Mouse (Mus musculus) cerebellum, adult 2 months (tissue): Measurements from ENCODE around the gene Abhd17c. TPM values are rescaled to one million over a fixed set of nuclear protein-coding genes. Genes with fewer than 3 reads are reported as not detected.

Experiments
- DNase-seq, 2 experiments: peaks; one replicate each; pipeline ENCODE4 v3.0.0; 2021
- H3K27ac ChIP-seq: fragments of 200-500 bp; 2 replicates; pipeline ENCODE4 v1.5.1; 2012; ENCODE audit warnings: low read length, control low read depth, inconsistent platforms; ENCODE audit not compliant: insufficient read depth
- H3K27me3 ChIP-seq: fragments of 200-500 bp; 2 replicates; pipeline ENCODE4 v1.6.1; 2012; ENCODE audit warnings: inconsistent platforms, mild to moderate bottlenecking, low read length, moderate library complexity; ENCODE audit not compliant: control insufficient read depth, insufficient read depth
- H3K4me1 ChIP-seq: fragments of 200-500 bp; 2 replicates; pipeline ENCODE4 v1.6.1; 2011; ENCODE audit warnings: low read length; ENCODE audit not compliant: control insufficient read depth, insufficient read depth
- H3K4me3 ChIP-seq: fragments of 200-500 bp; replicated peaks from 2 replicates; pipeline ENCODE3; 2011; ENCODE audit warnings: mild to moderate bottlenecking, low read depth, low read length, control low read depth; ENCODE audit not compliant: insufficient read depth
- CTCF ChIP-seq: fragments of 200-500 bp; IDR thresholded peaks from 2 replicates; pipeline ENCODE4 v1.5.1; 2011; ENCODE audit warnings: low read depth, mild to moderate bottlenecking, control low read depth, low read length, moderate library complexity, borderline replicate concordance; ENCODE audit not compliant: insufficient read depth
- POLR2A ChIP-seq: fragments of 200-500 bp; IDR thresholded peaks from 2 replicates; pipeline ENCODE4 v1.6.1; 2011; ENCODE audit warnings: low read length, control low read depth, borderline replicate concordance; ENCODE audit not compliant: insufficient read depth
- WGBS: fragments of 180-500 bp; shearing (Covaris S2); methylation state at CpG from one replicate; pipeline ENCODE4 v1.1.7; 2018; 5-methylcytosine and 5-hydroxymethylcytosine counted together
- polyA plus RNA-seq: library from polyadenylated mRNA; depleted of rRNA; stranded (reverse); fragments of >200 nt; gene quantifications from 2 replicates; pipeline ENCODE4 v1.2.3, GENCODE M21; 2012

Abhd17c gene
- polyA plus RNA-seq, 1 experiment, result 22.8 TPM

GRCm38 (mm10) chr7:84121778-84122177 lies 29.9 kb downstream of the Abhd17c start:
- H3K27me3 ChIP-seq, result no peaks in the 10 kb centered on the region
- WGBS, result 91% methylated on average over 3 of the region's 3 CpGs
- peaks cover 5% of the 10 kb centered on the region for H3K4me1 ChIP-seq
- DNase-seq, result no peak
- no peak overlapping the region for H3K27ac ChIP-seq
- no peak overlapping the region for H3K4me3 ChIP-seq
- no peak for TF ChIP-seq POLR2A
- TF ChIP-seq CTCF, result no peak

- no peak for DNase-seq
- Histone ChIP-seq H3K4me1 (peaks cover 5% of the 10 kb centered on the region), H3K27me3 (no peaks in the 10 kb centered on the region), H3K27ac (no peak overlapping the region), H3K4me3 (no peak overlapping the region)
- TF ChIP-seq CTCF (no peak), POLR2A (no peak)
- WGBS, result 89% methylated on average over 5 of the region's 5 CpGs
These were observed 31.4 kb downstream of the Abhd17c start for GRCm38 (mm10) chr7:84120142-84120760.

- H3K4me3 ChIP-seq, result no peak overlapping the region
- H3K27me3 ChIP-seq, result no peaks in the 10 kb centered on the region
- 77% methylated on average over 12 of the region's 12 CpGs for WGBS
- TF ChIP-seq CTCF, result no peak
- no peak for TF ChIP-seq POLR2A
- DNase-seq, result no peak
- no peak overlapping the region for H3K27ac ChIP-seq
- H3K4me1 ChIP-seq, result peaks cover 5% of the 10 kb centered on the region
These were observed 32.2 kb downstream of the Abhd17c start for GRCm38 (mm10) chr7:84119216-84120105.

- Histone ChIP-seq H3K4me3 (no peak overlapping the region), H3K4me1 (peaks cover 5% of the 10 kb centered on the region), H3K27ac (no peak overlapping the region), H3K27me3 (no peaks in the 10 kb centered on the region)
- peak; percentile 29 to 57 for DNase-seq
- TF ChIP-seq CTCF (no peak), POLR2A (no peak)
- 47% methylated on average over 6 of the region's 6 CpGs for WGBS
These were observed 34.1 kb downstream of the Abhd17c start for GRCm38 (mm10) chr7:84117543-84118122.

GRCm38 (mm10) chr7:84116621-84117542 lies 34.8 kb downstream of the Abhd17c start:
- no peaks in the 10 kb centered on the region for H3K27me3 ChIP-seq
- 90% methylated on average over 7 of the region's 7 CpGs for WGBS
- TF ChIP-seq POLR2A (no peak), CTCF (no peak)
- no peak for DNase-seq
- H3K4me1 ChIP-seq, result peaks cover 5% of the 10 kb centered on the region
- H3K27ac ChIP-seq, result no peak overlapping the region
- H3K4me3 ChIP-seq, result no peak overlapping the region

GRCm38 (mm10) chr7:84115385-84115784 lies 36.3 kb downstream of the Abhd17c start:
- TF ChIP-seq POLR2A (no peak), CTCF (no peak)
- H3K27ac ChIP-seq, result no peak overlapping the region
- peaks cover 5% of the 10 kb centered on the region for H3K4me1 ChIP-seq
- no peaks in the 10 kb centered on the region for H3K27me3 ChIP-seq
- DNase-seq, result no peak
- 42% methylated on average over 2 of the region's 2 CpGs for WGBS
- no peak overlapping the region for H3K4me3 ChIP-seq

GRCm38 (mm10) chr7:84114775-84115174 lies 36.9 kb downstream of the Abhd17c start:
- DNase-seq, result no peak
- peaks cover 5% of the 10 kb centered on the region for H3K4me1 ChIP-seq

More at GRCm38 (mm10) chr7:84114775-84115174, 36.9 kb downstream of the Abhd17c start:
- H3K4me3 ChIP-seq, result no peak overlapping the region
- no peak for TF ChIP-seq POLR2A
- no peak for TF ChIP-seq CTCF
- 78% methylated on average over 3 of the region's 3 CpGs for WGBS
- no peak overlapping the region for H3K27ac ChIP-seq
- no peaks in the 10 kb centered on the region for H3K27me3 ChIP-seq
